Mouse (Mus musculus) liver (tissue): ENCODE measurements at regions not wholly inside any gene's neighbourhood (a gene's known extent, or its start where the extent isn't known, plus 50 kb on each side); places are given as distances from the start of the nearest gene placed in this dataset.

Source experiments
- DNase-seq: peaks from one replicate; pipeline ENCODE4 v3.0.0-alpha.2; 2020; ENCODE audit warnings: mixed read lengths

DNA sequence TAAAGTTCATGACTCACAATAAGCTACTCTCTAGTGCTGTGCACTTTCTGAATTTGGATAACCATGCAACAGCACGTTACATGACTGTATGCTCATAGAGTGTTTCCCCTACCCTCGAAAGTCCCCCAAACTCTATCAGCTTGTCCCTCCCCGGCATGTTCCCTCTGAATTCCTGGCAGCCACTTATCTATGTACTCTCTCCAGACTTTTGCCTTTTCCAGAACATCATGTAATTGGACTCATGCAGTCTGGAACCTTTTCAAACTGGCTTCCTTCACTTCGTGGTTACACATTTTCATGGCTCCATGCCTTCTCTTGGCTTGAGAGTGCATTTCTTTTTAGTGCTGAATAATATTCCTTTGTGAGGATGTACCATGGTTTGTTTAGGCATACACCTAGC is 436.8 kb upstream of the Kif2a start:
- no peak for DNase-seq

GRCm38 (mm10) chr13:107457270-107457669 is 435.3 kb upstream of the Kif2a start:
- DNase-seq, result no peak

DNA sequence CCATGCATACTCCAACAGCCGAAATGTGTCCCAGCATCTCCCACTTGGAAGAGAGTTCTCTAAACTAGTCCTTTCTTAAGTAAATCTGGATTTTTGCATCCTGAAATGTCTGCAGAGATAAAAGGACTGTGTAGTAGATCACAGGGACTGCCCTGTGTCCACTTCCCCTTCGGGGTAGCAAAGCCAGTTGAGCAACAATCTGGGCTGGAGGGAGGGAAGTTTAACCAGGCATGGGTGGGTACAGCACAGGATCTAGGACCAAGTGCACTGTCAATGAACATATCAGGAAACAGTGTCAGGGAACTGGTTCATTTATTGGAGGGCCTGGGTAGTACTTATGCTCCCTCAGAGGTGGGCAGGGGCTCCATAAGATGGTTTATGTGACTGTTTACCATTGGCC is 434.5 kb upstream of the Kif2a start:
- DNase-seq, result no peak

GRCm38 (mm10) chr13:107449598-107450179 is 427.8 kb upstream of the Kif2a start:
- no peak for DNase-seq

- DNase-seq, result no peak
Observed at GRCm38 (mm10) chr13:107447813-107448212, 425.9 kb upstream of the Kif2a start.

- DNase-seq, result no peak
Observed at GRCm38 (mm10) chr13:107419363-107420155, 397.6 kb upstream of the Kif2a start.

DNA sequence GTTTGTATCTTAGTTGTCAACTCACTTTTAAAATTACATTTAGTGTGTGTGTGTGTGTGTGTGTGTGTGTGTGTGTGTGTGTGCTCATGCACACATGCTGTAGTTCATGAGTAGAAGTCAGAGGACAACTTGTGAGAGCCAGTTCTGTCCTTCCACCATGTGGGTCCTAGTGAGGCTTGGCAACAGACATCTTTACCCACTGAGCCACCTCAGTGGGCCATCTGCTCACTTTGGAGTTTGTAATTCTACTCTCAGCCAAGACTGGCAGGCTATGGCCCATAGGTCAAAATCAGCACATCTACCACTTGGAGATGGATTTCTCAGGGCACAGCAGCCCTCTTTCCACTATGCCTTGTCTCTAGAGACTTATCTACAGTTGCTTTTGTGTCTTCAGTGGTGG is 388.3 kb upstream of the Kif2a start:
- no peak for DNase-seq

DNA sequence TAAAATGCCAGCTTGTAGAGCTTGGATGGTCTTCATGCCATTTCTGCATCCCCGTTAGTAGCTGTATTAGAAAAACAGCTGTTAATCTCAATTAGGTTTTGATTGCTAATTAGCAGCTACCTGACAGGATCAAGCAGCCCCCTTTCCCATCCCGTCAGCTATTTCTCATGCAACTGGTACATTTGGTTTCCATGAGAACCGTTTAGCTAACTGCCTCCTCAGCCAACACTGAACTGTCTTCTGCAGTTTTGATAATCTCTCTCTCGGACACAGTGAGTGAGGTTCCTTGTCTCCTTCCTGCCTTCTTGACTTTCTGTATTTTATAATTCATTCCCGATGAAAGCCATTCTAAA is 385.7 kb upstream of the Kif2a start:
- no peak for DNase-seq

DNA sequence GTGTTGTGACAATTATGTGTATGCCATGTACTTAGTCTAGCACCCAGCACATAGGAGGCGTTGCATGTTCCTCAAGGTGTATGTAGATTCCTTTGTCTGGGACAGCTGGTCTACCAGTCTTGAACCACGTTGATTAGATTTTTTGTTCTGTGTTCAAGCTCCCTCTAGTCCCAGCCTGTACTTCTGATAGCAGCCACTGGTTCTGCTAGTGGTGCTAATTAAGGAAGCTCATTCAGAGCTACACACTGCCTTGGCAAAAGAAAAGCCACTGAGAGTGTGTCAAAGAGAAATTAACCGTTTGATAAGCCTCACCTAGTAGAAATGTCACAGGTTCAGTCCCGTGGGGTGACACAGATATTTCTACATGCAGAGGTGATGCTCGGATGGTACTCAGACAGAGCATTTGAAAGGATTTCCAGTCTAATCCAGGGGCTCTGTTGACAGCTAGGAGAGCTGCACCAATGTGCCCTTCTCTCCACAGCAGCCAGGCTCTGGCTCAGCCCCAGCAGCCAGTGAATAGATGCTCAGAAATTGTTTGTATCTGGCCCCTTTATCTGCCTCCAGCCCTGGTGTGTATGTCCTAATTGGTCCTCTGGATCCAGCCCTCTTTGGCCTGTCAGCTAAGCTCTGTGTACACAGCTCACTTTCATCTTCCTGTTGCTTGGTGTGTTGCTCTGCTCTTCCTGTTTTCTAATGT is 385.2 kb upstream of the Kif2a start:
- no peak for DNase-seq

- DNase-seq, result no peak
Observed at GRCm38 (mm10) chr13:107398621-107399363, 376.9 kb upstream of the Kif2a start.

DNA sequence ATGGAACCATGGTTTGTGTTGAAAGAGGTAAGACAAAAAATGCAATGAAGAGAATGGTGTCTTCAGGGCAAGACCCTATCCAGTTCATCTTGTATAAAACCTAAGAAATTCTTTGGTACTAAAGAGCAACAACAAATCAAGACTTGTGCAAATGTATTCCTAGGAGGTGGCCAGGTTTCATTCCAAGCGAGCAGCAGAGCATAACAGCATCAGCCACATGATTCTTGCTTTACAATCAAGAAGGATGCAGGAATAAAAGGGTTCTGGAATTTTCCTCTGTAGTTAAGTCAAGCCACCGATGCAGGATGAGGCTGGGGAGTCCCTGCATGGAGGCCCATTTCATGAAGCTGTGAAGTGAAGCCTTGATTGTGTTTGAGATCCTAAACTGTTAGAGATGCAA is 374.1 kb upstream of the Kif2a start:
- DNase-seq, result no peak

DNA sequence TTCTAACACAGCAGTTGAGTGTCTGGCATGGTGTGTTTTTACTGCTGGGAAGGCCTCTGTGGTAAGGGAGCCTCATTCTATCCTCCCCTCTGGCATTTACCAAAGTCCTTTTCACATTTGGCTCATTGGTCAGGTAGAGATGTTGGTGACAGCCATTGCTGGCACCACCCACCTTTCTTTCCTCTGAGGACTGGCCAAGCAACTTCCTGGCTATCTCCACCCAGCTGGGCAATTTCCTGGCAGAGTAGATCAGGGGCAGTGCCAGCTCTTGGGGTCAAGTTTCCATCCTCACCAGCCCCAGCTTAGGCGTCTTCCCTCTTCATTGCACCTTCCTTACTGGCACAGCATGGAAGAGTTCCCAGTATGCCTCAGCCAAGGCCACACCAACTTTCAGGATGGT is 372.5 kb upstream of the Kif2a start:
- DNase-seq, result no peak

DNA sequence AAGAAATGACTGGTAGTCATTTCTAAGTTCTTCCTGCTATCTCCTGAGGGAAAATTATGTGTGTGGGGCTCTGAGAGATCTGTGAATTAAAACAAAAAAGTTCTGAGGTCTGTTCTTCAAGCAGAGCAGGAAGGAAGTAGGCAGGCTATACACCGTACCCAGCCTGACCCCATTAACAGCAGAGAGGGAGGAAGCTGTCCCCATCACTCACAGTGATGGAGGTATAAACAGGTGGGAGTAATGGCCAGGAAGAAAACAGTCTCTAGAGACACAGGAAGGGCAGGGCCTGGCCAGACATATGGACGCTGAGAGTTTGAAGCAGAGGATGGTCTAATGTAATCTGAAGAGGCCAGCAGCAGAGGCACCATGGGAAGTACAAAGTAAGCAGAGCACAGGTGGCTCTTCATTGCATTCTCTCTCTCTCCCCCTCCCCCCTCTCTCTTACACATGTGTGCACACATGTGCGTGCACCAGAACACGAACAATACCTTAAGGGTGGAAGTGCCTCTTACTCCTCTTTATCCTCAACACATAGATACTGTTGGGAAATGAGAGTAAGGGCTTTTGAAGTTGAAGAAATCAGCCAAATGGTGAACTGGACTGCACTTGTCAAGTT is 367.7 kb upstream of the Kif2a start:
- no peak for DNase-seq

DNA sequence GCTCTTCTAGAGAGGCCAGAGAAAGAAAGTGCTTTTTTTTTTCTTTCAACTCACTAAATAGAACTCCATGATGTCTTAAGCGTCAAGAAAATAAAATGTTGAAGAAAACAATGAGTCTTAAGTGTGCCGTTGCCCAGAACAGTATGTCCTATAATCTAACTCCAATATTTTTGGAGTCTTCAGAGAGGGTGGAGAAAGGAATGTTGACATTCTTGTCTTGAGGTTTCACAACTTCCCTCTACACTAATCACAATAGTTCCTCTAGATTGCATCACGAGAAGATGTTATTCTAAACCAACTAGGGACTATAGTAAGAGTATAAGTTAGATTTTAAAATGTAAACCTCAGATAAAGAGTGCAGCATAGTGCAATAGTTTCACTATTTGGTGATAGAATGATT is 367.1 kb upstream of the Kif2a start:
- no peak for DNase-seq

- no peak for DNase-seq
Observed at GRCm38 (mm10) chr13:107378076-107378475, 356.1 kb upstream of the Kif2a start.

GRCm38 (mm10) chr13:107372666-107373065 is 350.7 kb upstream of the Kif2a start:
- DNase-seq, result no peak

- no peak for DNase-seq
Observed at GRCm38 (mm10) chr13:107371616-107372582, 350.0 kb upstream of the Kif2a start.

GRCm38 (mm10) chr13:107367639-107368038 is 345.7 kb upstream of the Kif2a start:
- no peak for DNase-seq

- no peak for DNase-seq
Observed at GRCm38 (mm10) chr13:107365766-107366165, 343.8 kb upstream of the Kif2a start.

DNA sequence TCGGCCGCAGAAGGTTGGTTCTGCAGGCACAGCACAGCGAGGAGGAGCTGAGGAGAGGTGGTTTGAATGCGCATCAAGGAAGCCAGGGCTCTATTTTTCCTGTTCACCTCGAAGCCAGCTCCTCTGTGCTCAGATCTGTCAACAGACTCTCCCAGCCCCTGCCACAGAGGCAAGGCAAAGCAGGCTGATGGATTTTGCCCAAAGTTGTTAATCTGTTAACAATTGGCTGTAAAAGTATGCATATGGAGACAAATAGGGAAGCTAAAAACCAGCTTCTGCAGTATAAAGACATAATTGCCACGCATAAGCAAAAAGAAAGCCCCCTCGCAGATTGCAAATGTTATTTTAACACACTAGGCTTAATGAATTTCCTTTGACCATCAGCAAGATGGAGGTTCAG is 343.3 kb upstream of the Kif2a start:
- DNase-seq, result no peak

GRCm38 (mm10) chr13:107362806-107363687 is 341.1 kb upstream of the Kif2a start:
- no peak for DNase-seq
